Mouse (Mus musculus) limb, embryonic 14.5 days (tissue): Measurements from ENCODE around the gene Fgd1. TPM values are rescaled to one million over a fixed set of nuclear protein-coding genes. Genes with fewer than 3 reads are reported as not detected.

ENCODE experiments used
- ATAC-seq: fragments of 200-750 bp; cut with Nextera tagmentation; 2 replicates; pipeline ENCODE4 v1.8.0; 2017; ENCODE audit warnings: low read depth, moderate number of reproducible peaks, moderate TSS enrichment; ENCODE audit not compliant: low FRiP score
- DNase-seq: peaks from one replicate; pipeline ENCODE4 v3.0.0-alpha.2; 2015; ENCODE audit warnings: low spot score
- H3K27ac ChIP-seq: fragments of 300-500 bp; sonication (generic); replicated peaks from 2 replicates; pipeline ENCODE4 v1.5.1; 2014; ENCODE audit warnings: low read depth, mild to moderate bottlenecking, low read length, moderate library complexity, mixed read lengths
- H3K27me3 ChIP-seq: fragments of 300-500 bp; sonication (generic); 2 replicates; pipeline ENCODE4 v1.6.1; 2014; ENCODE audit warnings: low read length, mixed read lengths; ENCODE audit not compliant: control insufficient read depth, insufficient read depth
- H3K36me3 ChIP-seq: fragments of 300-500 bp; sonication (generic); 2 replicates; pipeline ENCODE4 v1.6.1; 2014; ENCODE audit warnings: mild to moderate bottlenecking, low read length, moderate library complexity, mixed read lengths; ENCODE audit not compliant: control insufficient read depth, insufficient read depth
- H3K4me1 ChIP-seq: fragments of 300-500 bp; sonication (generic); 2 replicates; pipeline ENCODE4 v1.6.1; 2014; ENCODE audit warnings: antibody characterized with exemption, low read length, mixed read lengths; ENCODE audit not compliant: control insufficient read depth, insufficient read depth
- H3K4me2 ChIP-seq: fragments of 300-500 bp; sonication (generic); replicated peaks from 2 replicates; pipeline ENCODE4 v1.6.1; 2014; ENCODE audit warnings: low read depth, mild to moderate bottlenecking, low read length, moderate library complexity; ENCODE audit not compliant: severe bottlenecking
- H3K4me3 ChIP-seq: fragments of 300-500 bp; sonication (generic); replicated peaks from 2 replicates; pipeline ENCODE4 v1.5.1; 2014; ENCODE audit warnings: low read length
- H3K9ac ChIP-seq: fragments of 300-500 bp; sonication (generic); 2 replicates; pipeline ENCODE4 v1.6.1; 2014; ENCODE audit warnings: mild to moderate bottlenecking, low read depth, low read length, moderate library complexity; ENCODE audit not compliant: severe bottlenecking
- H3K9me3 ChIP-seq: fragments of 300-500 bp; sonication (generic); 2 replicates; pipeline ENCODE4 v1.6.1; 2016; ENCODE audit warnings: low read length; ENCODE audit not compliant: control insufficient read depth
- POLR2A ChIP-seq: fragments of 200-500 bp; IDR thresholded peaks from 2 replicates; pipeline ENCODE4 v1.8.0; 2012; ENCODE audit warnings: inconsistent platforms, mild to moderate bottlenecking, moderate library complexity, borderline replicate concordance; ENCODE audit not compliant: insufficient read depth, insufficient read length; ENCODE audit errors: extremely low read depth
- WGBS: fragments of 180-500 bp; shearing (Covaris S2); extraction: QIAGEN DNeasy Blood & Tissue Kit; methylation state at CpG from one replicate; pipeline ENCODE4 v1.1.7; 2014; 5-methylcytosine and 5-hydroxymethylcytosine counted together
- polyA plus RNA-seq, 2 experiments: library from polyadenylated mRNA; depleted of rRNA in 1 of 2; stranded (reverse) in 1 of 2; unstranded in 1 of 2; fragments of >200 nt; fragmentation: Nextera tagmentation in 1 of 2; extraction: Ambion mirVana in 1 of 2; gene quantifications; 2 replicates each; pipeline versions ENCODE4 v1.2.1 to v1.2.3; 2012 to 2014

Gene Fgd1
- polyA plus RNA-seq, 2 experiments, result 15.7 to 42.8 TPM

- Histone ChIP-seq H3K9me3 (no peaks in the 10 kb centered on the region), H3K36me3 (no peaks in the 10 kb centered on the region), H3K27me3 (no peaks in the 10 kb centered on the region), H3K4me2 (no peak overlapping the region), H3K4me1 (no peaks in the 10 kb centered on the region), H3K9ac (no peak overlapping the region), H3K4me3 (no peak overlapping the region), H3K27ac (no peak overlapping the region)
- no peak for TF ChIP-seq POLR2A
- ATAC-seq (no peak), DNase-seq (no peak)
- WGBS, result 7% methylated on average over 2 of the region's 2 CpGs
Measured at GRCm38 (mm10) chrX:151117432-151117831, 71.5 kb downstream of the Fgd1 start.

GRCm38 (mm10) chrX:151123933-151124332 lies 78.0 kb downstream of the Fgd1 start:
- Histone ChIP-seq H3K4me2 (no peak overlapping the region), H3K27me3 (no peaks in the 10 kb centered on the region), H3K9ac (no peak overlapping the region), H3K9me3 (no peaks in the 10 kb centered on the region), H3K27ac (no peak overlapping the region), H3K4me3 (no peak overlapping the region), H3K4me1 (no peaks in the 10 kb centered on the region), H3K36me3 (no peaks in the 10 kb centered on the region)
- no peak for TF ChIP-seq POLR2A
- 66% methylated on average over 2 of the region's 2 CpGs for WGBS
- ATAC-seq, result no peak
- no peak for DNase-seq

- 79% methylated on average over 3 of the region's 3 CpGs for WGBS
- no peak for TF ChIP-seq POLR2A
Measured at GRCm38 (mm10) chrX:151130493-151130892, 84.5 kb downstream of the Fgd1 start.

GRCm38 (mm10) chrX:151132785-151133184 lies 86.8 kb downstream of the Fgd1 start:
- 0 out of 2 replicates have a peak overlapping the region, but pooled peaks have one; percentile 10 for H3K4me3 ChIP-seq
- peak; percentile 6 for DNase-seq
- H3K27me3 ChIP-seq, result no peaks in the 10 kb centered on the region
- H3K9ac ChIP-seq, result no peak overlapping the region
- ATAC-seq, result no peak
- no peaks in the 10 kb centered on the region for H3K4me1 ChIP-seq
- no peak overlapping the region for H3K27ac ChIP-seq
- no peak overlapping the region for H3K4me2 ChIP-seq
- no peak for TF ChIP-seq POLR2A
- WGBS, result 26% methylated on average over 10 of the region's 10 CpGs
- no peaks in the 10 kb centered on the region for H3K9me3 ChIP-seq
- H3K36me3 ChIP-seq, result no peaks in the 10 kb centered on the region

More at GRCm38 (mm10) chrX:151130493-151130892, 84.5 kb downstream of the Fgd1 start:
- H3K4me3 ChIP-seq, result no peak overlapping the region
- no peak for DNase-seq
- no peak overlapping the region for H3K4me2 ChIP-seq
- H3K9me3 ChIP-seq, result no peaks in the 10 kb centered on the region
- ATAC-seq, result no peak
- no peaks in the 10 kb centered on the region for H3K27me3 ChIP-seq
- no peaks in the 10 kb centered on the region for H3K4me1 ChIP-seq
- no peak overlapping the region for H3K9ac ChIP-seq
- H3K27ac ChIP-seq, result no peak overlapping the region
- no peaks in the 10 kb centered on the region for H3K36me3 ChIP-seq

Other genes with a start within 250 kb of the Fgd1 start
- gene Maged2, start 231.8 kb upstream of the Fgd1 start, polyA plus RNA-seq (2012; rRNA removed), result 405 and 477 TPM in 2 replicates
- 949 and 973 TPM in 2 replicates for gene Maged2, start 231.8 kb upstream of the Fgd1 start, polyA plus RNA-seq (2014; fragmentation: Nextera tagmentation; extraction: Ambion mirVana)
- gene Gnl3l, start 28.8 kb upstream of the Fgd1 start, polyA plus RNA-seq (2012; rRNA removed), result 17.2 and 17.6 TPM in 2 replicates
- 20.6 and 21.0 TPM in 2 replicates for gene Gnl3l, start 28.8 kb upstream of the Fgd1 start, polyA plus RNA-seq (2014; fragmentation: Nextera tagmentation; extraction: Ambion mirVana)
- 24.5 and 34.9 TPM in 2 replicates for gene Tsr2, start 50.4 kb downstream of the Fgd1 start, polyA plus RNA-seq (2012; rRNA removed)
- 37.9 and 40.3 TPM in 2 replicates for gene Tsr2, start 50.4 kb downstream of the Fgd1 start, polyA plus RNA-seq (2014; fragmentation: Nextera tagmentation; extraction: Ambion mirVana)
- 3.2 and 3.3 TPM in 2 replicates for gene Wnk3, start 151.9 kb downstream of the Fgd1 start, polyA plus RNA-seq (2012; rRNA removed)
- gene Wnk3, start 151.9 kb downstream of the Fgd1 start, polyA plus RNA-seq (2014; fragmentation: Nextera tagmentation; extraction: Ambion mirVana), result 2.6 and 3.8 TPM in 2 replicates